Mouse (Mus musculus) urinary bladder, adult 2 months (tissue): ENCODE measurements around the gene Rps6kl1. TPM values are rescaled to one million over a fixed set of nuclear protein-coding genes. Genes with fewer than 3 reads are reported as not detected.

Experiments
- DNase-seq: peaks from one replicate; pipeline ENCODE4 v3.0.0; 2022; ENCODE audit warnings: low spot score
- polyA plus RNA-seq: library from polyadenylated mRNA; depleted of rRNA; stranded (reverse); fragments of >200 nt; gene quantifications from 2 replicates; pipeline ENCODE4 v1.2.3, GENCODE M21; 2012; rRNA removed

Gene Rps6kl1
- polyA plus RNA-seq, 1 experiment: 0.34 TPM

- no peak for DNase-seq
Observed at GRCm38 (mm10) chr12:85109426-85109825, 41.6 kb downstream of the Rps6kl1 start.

GRCm38 (mm10) chr12:85108643-85109042 lies 42.4 kb downstream of the Rps6kl1 start:
- DNase-seq: no peak

- no peak for DNase-seq
Observed at GRCm38 (mm10) chr12:85106292-85106691, 44.8 kb downstream of the Rps6kl1 start.

DNA sequence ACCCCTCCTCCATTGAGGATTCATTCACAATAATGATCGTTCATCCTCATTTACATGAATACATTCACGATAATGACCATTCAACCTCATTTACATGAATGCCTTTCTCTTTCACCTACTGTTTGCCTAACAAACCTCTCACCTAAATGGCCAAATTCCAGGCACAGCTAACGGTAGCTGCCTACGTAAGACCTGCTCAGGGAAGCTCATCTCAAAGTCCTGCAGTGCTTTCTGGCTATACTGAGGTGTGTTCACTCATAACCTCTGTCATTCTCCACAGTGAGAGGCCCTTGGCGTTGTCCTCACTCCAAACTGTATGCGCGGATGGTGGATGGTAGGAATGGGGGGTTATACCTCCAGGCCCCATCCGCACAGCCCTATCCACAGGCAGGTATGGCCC lies 46.3 kb downstream of the Rps6kl1 start:
- DNase-seq: no peak

- no peak for DNase-seq
Observed at GRCm38 (mm10) chr12:85103096-85103495, 48.0 kb downstream of the Rps6kl1 start.

GRCm38 (mm10) chr12:85101521-85102106 lies 49.5 kb downstream of the Rps6kl1 start:
- no peak for DNase-seq

- DNase-seq: no peak
Observed at GRCm38 (mm10) chr12:85101001-85101400, 50.1 kb downstream of the Rps6kl1 start.

- no peak for DNase-seq
Observed at GRCm38 (mm10) chr12:85095859-85096258, 55.2 kb downstream of the Rps6kl1 start.

DNA sequence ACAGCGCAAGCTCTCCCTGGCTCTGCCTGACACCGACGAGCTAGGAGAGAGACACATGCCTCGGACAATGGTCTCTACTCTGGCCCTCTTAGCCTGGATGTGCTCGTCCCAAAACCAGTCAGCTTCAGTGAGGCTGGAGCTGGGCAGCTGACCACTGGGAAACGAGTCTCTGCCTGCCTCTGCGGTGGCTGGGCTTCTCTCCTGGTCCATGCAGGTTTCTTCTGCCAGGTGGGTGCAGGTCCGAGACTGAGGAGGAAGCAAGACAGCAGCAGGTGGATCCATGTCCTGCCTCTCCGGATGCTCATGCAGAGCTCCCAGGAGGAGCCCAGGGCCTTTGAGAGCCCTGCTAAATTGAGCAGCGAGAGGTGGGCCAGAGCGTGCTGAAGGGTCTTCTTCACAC lies 55.9 kb downstream of the Rps6kl1 start:
- no peak for DNase-seq

DNA sequence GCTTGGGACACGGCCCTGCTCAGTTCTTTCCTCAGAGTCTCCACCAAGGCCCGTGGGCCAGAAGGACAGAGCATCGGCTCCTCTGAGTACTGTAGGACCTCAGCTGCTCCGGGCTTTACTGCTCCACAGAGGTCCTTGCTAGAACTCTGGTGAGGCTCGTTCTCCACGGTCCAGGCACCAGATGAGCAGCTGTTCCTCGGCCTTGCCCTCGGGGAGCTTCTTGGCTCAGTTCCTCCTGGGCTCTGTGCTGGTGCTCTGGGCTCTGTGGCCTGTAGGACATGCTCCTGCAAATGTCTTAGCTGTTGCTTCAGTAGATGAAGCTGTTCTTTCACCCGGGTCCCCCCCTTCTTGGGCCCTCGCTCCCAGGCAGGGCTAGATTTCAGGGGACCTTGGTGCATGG lies 56.4 kb downstream of the Rps6kl1 start:
- DNase-seq: no peak

DNA sequence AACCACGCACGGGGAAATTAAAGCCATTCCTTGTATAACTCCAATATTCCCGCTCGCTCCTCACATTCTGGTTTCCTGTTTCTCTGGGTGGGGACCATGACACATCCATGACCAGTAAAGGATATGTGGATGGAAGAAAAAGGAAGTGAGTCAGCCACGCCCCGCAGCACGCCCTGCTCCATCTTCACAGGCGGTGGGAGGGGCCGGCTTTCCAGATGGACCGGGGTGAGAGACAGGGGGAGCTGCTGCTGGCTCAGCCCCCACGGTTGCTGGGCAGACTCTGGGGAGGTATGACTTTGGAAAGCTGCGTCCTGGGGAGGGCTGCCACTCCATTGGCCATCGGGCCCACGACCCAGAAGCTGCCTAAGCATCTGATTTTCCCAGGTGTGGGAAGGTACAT lies 57.1 kb downstream of the Rps6kl1 start:
- DNase-seq: no peak

- DNase-seq: no peak
Observed at GRCm38 (mm10) chr12:85092214-85092613, 58.9 kb downstream of the Rps6kl1 start.

DNA sequence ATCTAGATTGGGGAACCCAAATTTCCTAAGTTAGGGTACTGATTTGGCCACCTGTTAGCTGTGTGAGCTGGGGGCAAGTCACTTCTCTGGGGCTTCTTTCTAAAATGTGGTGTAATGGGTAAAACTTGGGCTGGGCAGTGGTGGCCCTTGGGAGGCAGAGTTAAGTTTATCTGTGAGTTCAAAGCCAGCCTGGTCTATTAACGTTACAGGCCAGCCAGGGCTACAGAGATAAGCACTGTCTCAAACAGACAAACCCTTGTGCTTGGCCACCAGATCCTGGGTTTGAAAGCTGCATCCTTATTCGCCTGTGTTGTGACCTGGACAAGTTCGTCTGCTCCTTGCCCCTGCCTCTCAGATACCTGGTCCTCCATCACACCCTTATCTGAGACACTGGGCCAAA lies 59.9 kb downstream of the Rps6kl1 start:
- DNase-seq: no peak

DNA sequence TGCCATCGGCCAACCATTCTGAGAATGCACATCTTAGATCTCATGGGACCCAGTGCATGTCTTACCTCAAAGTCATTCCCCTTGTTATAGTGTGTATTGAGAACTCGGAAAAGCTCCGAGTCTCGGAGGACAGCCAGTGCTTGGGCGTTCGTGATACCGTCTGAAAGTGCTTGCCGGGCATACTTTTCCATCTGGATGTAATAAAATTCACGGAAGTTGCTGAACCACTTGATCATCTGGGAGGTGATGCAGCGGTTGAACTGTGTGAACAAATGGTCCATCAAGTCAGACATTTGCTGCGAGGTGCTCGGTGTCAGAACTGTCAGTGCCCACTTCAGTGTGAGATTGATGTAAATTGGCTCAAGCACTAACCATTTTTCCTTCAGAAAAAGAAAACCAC lies 63.2 kb downstream of the Rps6kl1 start:
- DNase-seq: no peak

Other genes with a start within 250 kb of the Rps6kl1 start
- 102 and 107 TPM in 2 replicates for gene Fcf1, start 180.4 kb downstream of the Rps6kl1 start, polyA plus RNA-seq
- gene Arel1, start 180.4 kb downstream of the Rps6kl1 start, polyA plus RNA-seq: 22.3 and 22.6 TPM in 2 replicates
- 26.9 and 31.9 TPM in 2 replicates for gene Ylpm1, start 154.9 kb downstream of the Rps6kl1 start, polyA plus RNA-seq
- gene Prox2, start 40.5 kb downstream of the Rps6kl1 start, polyA plus RNA-seq: 2.3 and 2.7 TPM in 2 replicates
- 128 and 139 TPM in 2 replicates for gene Dlst, start 40.4 kb downstream of the Rps6kl1 start, polyA plus RNA-seq
- 6.0 and 7.7 TPM in 2 replicates for gene Pgf, start 26.5 kb upstream of the Rps6kl1 start, polyA plus RNA-seq
- 73.8 and 82.6 TPM in 2 replicates for gene Eif2b2, start 68.2 kb upstream of the Rps6kl1 start, polyA plus RNA-seq
- gene Mlh3, start 119.3 kb upstream of the Rps6kl1 start, polyA plus RNA-seq: 10.9 and 12.4 TPM in 2 replicates
- 40.4 and 47.4 TPM in 2 replicates for gene Acyp1, start 137.2 kb upstream of the Rps6kl1 start, polyA plus RNA-seq
- 1.1 and 1.3 TPM in 2 replicates for gene Zc2hc1c, start 137.3 kb upstream of the Rps6kl1 start, polyA plus RNA-seq
- 54.2 and 64.1 TPM in 2 replicates for gene Nek9, start 188.1 kb upstream of the Rps6kl1 start, polyA plus RNA-seq
- gene Tmed10, start 223.6 kb upstream of the Rps6kl1 start, polyA plus RNA-seq: 207 and 230 TPM in 2 replicates